Mouse (Mus musculus): ENCODE results near the gene Hs3st5.

DNA sequence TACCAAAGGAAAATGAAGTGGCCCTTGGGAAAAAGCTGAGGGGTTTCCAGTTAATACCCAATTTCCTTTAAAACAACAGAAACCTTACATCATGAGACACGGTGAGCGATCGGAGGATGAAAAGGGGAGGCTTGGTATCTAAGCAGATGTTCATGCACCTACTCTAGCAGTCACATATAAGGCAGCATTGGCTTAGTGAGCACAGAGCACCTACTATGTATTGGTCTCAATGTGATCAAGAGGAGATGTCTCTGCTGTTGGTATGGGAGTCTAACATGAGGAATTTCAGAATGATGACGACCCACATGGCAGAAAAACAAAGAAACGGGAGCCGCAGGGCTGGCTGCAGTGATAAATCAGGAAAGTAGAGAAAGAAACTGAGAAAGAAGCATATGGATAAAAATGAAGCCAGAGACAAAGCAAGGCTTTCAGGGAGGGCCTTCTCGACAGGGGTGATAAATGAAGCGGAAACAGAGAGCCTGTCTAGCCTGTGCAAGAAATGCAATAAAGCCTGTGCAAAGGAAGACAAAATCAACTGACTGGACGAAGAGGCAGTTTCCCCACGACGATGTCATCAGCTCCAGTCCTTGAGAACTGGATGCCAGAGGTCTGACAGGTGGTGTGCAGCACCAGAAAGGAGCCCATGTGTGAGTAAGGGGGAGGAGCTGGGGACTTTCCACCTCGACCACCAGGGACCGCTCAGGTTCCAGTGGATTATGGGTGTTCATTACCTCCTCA is 222.9 kb downstream of the Hs3st5 start:
- TF ChIP-seq CTCF (IDR thresholded peaks at IDR 0.05) (no peak), EP300 (IDR thresholded peaks at IDR 0.05) (no peak)

Data from lung, postnatal 0 days (tissue).